Mouse (Mus musculus): Measurements from ENCODE around the gene Ism2. TPM values are rescaled to one million over a fixed set of nuclear protein-coding genes. Genes with fewer than 3 reads are reported as not detected.
"Not testable (repeated sequence)": the region's sequence is repeated elsewhere in the genome, so short reads cannot be mapped to it uniquely, and the experiment has no call there.

The Ism2 gene
- polyA plus RNA-seq, 1 experiment from 2014 or later = 1.2 TPM

DNA sequence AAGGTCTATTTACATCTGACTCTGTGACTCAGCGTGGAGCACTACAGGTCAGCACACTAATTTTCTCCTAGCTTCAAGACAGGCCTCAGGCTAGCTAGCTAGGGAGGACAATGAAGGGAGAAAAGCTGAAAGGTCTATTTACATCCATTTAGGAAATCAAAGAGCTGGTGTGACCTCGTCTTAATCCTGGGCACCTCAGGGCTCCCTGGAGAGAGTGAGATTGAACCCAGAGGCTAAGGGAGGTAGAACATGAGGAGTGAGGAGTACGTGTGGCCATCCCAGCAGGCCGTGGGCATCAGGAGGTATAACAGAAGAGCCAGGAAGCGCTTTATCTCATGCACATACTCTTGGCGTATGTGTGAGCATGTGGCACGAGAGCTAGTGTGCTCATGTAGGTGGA is 15.8 kb downstream of the Ism2 start:
- no peak overlapping the region for H3K4me2 ChIP-seq
- no peak overlapping the region for H3K4me3 ChIP-seq
- no peak for ATAC-seq (ENCODE audit: low FRiP score)
- no peaks in the 10 kb centered on the region for H3K9me3 ChIP-seq
- H3K27ac ChIP-seq = no peak overlapping the region
- 62% methylated on average over 7 of the region's 7 CpGs for WGBS
- no peaks in the 10 kb centered on the region for H3K27me3 ChIP-seq
- no peaks in the 10 kb centered on the region for H3K4me1 ChIP-seq (replicated peaks)
- no peak overlapping the region for H3K9ac ChIP-seq
- H3K36me3 ChIP-seq = no peaks in the 10 kb centered on the region

DNA sequence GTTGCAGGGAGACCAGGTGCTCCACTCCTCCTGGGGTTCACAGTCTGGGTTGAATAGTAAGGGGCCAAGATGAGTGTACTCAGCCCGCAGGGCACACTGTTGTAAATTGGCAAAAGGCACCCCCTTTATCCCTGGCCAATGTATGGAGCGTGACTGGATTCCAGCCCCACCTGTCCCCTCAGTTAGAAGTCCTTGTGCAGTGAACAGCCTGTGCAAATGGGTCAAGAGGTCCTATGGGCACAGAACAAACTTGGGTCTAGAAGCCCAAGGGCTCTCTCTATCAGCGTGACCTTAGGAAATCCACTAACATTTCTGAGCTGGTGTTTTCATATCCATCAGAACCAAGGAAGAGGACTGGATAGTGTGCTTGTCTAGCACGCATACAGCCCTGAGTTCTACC is 16.8 kb downstream of the Ism2 start:
- no peaks in the 10 kb centered on the region for H3K36me3 ChIP-seq
- no peak overlapping the region for H3K4me2 ChIP-seq
- no peak for ATAC-seq (ENCODE audit: low FRiP score)
- no peaks in the 10 kb centered on the region for H3K4me1 ChIP-seq (replicated peaks)
- H3K9ac ChIP-seq = no peak overlapping the region
- H3K27me3 ChIP-seq = no peaks in the 10 kb centered on the region
- 94% methylated on average over 4 of the region's 4 CpGs for WGBS
- H3K9me3 ChIP-seq = no peaks in the 10 kb centered on the region
- no peak overlapping the region for H3K27ac ChIP-seq
- H3K4me3 ChIP-seq = no peak overlapping the region

GRCm38 (mm10) chr12:87281766-87282165 is 17.7 kb downstream of the Ism2 start:
- WGBS = 83% methylated on average over 1 of the region's 1 CpGs
- ATAC-seq (ENCODE audit: low FRiP score) = no peak

DNA sequence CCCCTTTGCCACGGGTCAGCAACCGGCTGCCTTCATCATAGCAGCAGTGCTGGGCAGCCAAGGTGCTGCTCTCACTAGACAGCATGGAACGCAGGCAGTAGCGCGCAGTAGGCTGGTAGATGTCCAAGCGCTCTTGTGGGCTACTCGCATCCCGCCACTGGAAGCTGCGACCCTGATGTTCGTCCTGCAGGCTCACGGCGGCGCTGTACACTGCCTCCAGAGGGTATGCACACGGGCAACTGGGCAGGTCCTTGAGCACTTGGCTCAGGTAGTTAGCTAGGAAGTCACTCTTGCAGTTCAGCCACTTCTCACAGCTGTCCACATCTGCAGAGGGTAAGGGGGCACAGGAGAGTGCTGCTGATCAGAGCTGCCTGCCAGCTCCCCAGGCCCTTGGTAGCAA is 19.6 kb downstream of the Ism2 start:
- no peak overlapping the region for H3K4me2 ChIP-seq
- 45% methylated on average over 14 of the region's 14 CpGs for WGBS
- H3K4me3 ChIP-seq = no peak overlapping the region
- H3K9me3 ChIP-seq = no peaks in the 10 kb centered on the region
- no peaks in the 10 kb centered on the region for H3K27me3 ChIP-seq
- no peak overlapping the region for H3K9ac ChIP-seq
- ATAC-seq (ENCODE audit: low FRiP score) = no peak
- no peak overlapping the region for H3K27ac ChIP-seq
- H3K36me3 ChIP-seq = peaks cover 19% of the 10 kb centered on the region
- no peaks in the 10 kb centered on the region for H3K4me1 ChIP-seq (replicated peaks)

More at GRCm38 (mm10) chr12:87281766-87282165, 17.7 kb downstream of the Ism2 start:
- H3K27me3 ChIP-seq = no peaks in the 10 kb centered on the region
- no peak overlapping the region for H3K4me3 ChIP-seq
- no peaks in the 10 kb centered on the region for H3K9me3 ChIP-seq
- H3K4me1 ChIP-seq (replicated peaks) = no peaks in the 10 kb centered on the region
- no peak overlapping the region for H3K9ac ChIP-seq
- no peak overlapping the region for H3K4me2 ChIP-seq
- no peak overlapping the region for H3K27ac ChIP-seq
- peaks cover under 1% of the 10 kb centered on the region; the same call in 1 of the 2 replicates for H3K36me3 ChIP-seq

- H3K4me2 ChIP-seq = no peak overlapping the region
- 0 out of 2 replicates have a peak, but pooled peaks have one; percentile 34 for ATAC-seq (ENCODE audit: low FRiP score)
- H3K27me3 ChIP-seq = no peaks in the 10 kb centered on the region
- no peak overlapping the region for H3K9ac ChIP-seq
- no peak overlapping the region for H3K27ac ChIP-seq
- H3K4me3 ChIP-seq = no peak overlapping the region
- H3K4me1 ChIP-seq (replicated peaks) = no peaks in the 10 kb centered on the region
- 76% methylated on average over 3 of the region's 3 CpGs for WGBS
- peaks cover 24% of the 10 kb centered on the region for H3K36me3 ChIP-seq
- no peaks in the 10 kb centered on the region for H3K9me3 ChIP-seq
Measured at GRCm38 (mm10) chr12:87279350-87279749, 20.2 kb downstream of the Ism2 start.

DNA sequence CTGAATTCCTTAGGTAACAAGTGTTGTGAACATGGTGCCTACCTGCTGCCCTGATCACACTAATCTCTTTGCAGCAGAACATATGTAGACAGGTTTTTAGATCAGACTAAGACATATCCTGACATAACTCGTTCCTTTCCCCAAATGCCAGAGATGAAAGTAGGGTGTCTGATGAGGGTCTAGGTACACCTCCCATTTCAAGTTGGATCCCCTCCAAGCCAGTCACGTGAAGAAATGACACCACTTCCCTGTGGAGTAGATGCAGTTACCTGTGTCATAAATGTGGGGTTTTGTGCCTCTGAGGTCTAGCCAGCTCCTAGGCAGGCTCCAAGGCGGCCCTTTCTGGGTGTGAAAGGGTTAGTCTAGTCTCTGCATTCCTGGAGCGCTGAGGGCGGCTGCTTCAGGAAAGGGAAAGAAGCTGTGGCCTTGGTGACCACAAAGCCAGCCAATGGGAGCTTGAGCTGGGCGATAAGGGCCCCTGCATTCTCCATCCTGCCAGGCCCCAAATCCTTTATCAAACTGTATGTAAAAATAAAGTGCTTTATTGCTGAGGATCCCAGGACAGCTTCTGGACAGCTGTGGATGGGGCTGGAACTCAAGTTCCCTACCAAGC is 21.3 kb downstream of the Ism2 start:
- Histone ChIP-seq H3K27ac (no peak overlapping the region), H3K9ac (no peak overlapping the region), H3K4me2 (no peak overlapping the region), H3K4me1 (replicated peaks) (no peaks in the 10 kb centered on the region), H3K9me3 (no peaks in the 10 kb centered on the region), H3K36me3 (peaks cover 35% of the 10 kb centered on the region), H3K27me3 (no peaks in the 10 kb centered on the region), H3K4me3 (no peak overlapping the region)
- WGBS = 30% methylated on average over 6 of the region's 6 CpGs
- ATAC-seq (ENCODE audit: low FRiP score) = no peak

DNA sequence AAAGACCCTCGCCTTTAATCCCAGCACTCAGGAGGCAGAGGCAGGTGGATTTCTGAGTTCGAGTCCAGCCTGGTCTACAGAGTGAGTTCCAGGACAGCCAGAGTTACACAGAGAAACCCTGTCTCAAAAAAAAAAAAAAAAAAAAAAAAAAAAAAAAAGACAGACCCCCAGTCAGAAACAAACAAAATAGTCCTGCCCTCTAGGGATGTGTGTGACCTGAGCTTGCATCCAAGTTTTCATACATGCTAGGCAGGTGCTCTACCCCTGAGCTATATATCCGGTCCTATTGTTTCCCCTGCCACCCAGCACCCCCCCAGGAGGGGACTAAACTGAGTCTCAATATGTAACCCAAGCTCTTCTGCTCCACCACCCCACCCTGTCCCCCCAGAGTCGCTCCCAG is 22.3 kb downstream of the Ism2 start:
- not testable (repeated sequence) for H3K4me3 ChIP-seq; H3K4me1 ChIP-seq (replicated peaks); ATAC-seq (ENCODE audit: low FRiP score); H3K27ac ChIP-seq; H3K27me3 ChIP-seq; H3K4me2 ChIP-seq; H3K9me3 ChIP-seq; H3K9ac ChIP-seq
- H3K36me3 ChIP-seq = peaks cover 45% of the 10 kb centered on the region
- 86% methylated on average over 4 of the region's 4 CpGs for WGBS

DNA sequence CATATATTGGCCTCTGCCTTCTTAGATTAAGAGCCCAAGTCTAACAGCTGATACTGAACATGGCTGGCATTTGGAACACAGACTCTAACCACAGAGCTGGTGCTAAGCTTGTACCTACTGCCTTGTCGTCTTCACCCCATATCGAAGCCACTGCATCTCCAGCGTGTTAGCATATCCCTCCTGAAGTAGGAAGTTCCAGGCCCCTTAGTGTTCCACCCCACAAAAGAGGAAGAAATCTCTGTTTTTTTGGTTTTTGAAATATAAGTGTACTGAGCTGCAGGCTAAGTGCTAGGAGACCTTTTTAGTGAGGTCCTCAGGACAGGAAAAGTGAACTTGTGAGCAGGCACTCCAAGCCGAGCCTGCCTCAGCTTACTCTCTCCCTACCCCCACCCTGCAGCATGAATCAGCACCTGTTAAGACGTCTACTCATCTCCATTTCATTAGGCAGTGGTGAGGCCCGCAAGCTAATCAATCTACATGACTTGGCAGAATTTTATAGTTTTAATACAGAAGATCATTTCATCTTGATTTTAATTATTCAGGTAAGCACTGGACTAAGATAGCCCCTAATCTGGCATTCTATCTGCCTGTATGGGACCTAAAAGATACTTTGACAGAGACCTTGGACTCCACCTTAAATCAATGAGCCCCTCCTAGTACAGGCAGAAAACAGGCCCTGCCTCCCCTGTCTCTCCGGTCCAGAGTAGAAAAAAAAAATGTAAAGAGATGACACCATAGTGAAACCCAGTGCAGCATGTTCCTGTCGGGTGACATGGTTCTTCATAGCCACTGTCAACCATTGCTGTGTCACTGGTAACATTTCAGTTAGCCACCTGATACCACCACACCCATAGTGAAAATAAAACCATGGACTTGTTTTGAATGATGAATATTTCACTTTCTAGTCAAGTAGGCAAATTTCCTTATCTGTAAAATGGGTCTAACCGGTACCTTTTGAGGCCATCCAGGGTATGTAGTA is 24.4 kb downstream of the Ism2 start:
- no peak for ATAC-seq (ENCODE audit: low FRiP score)
- H3K36me3 ChIP-seq = peaks cover 66% of the 10 kb centered on the region
- no peaks in the 10 kb centered on the region for H3K4me1 ChIP-seq (replicated peaks)
- no peak overlapping the region for H3K27ac ChIP-seq
- no peak overlapping the region for H3K4me2 ChIP-seq
- H3K27me3 ChIP-seq = no peaks in the 10 kb centered on the region
- no peaks in the 10 kb centered on the region for H3K9me3 ChIP-seq
- no peak overlapping the region for H3K4me3 ChIP-seq
- H3K9ac ChIP-seq = no peak overlapping the region
- 90% methylated on average over 9 of the region's 9 CpGs for whole genome bisulfite sequencing

- no peak for ATAC-seq (ENCODE audit: low FRiP score)
- 30% methylated on average over 4 of the region's 4 CpGs for WGBS
Measured at GRCm38 (mm10) chr12:87267682-87268081, 31.8 kb downstream of the Ism2 start.

GRCm38 (mm10) chr12:87266827-87267603 is 32.5 kb downstream of the Ism2 start:
- Histone ChIP-seq H3K9ac (peak overlapping the region; percentile 92), H3K27ac (peak overlapping the region; percentile 91), H3K4me2 (peak overlapping the region; percentile 95), H3K27me3 (no peaks in the 10 kb centered on the region), H3K36me3 (peaks cover 47% of the 10 kb centered on the region), H3K4me1 (replicated peaks) (peaks cover 21% of the 10 kb centered on the region), H3K9me3 (no peaks in the 10 kb centered on the region), H3K4me3 (peak overlapping the region; percentile 85)
- under 1% methylated on average over 31 of the region's 31 CpGs for WGBS
- ATAC-seq (ENCODE audit: low FRiP score) = no peak; the same call in none of the 2 replicates

More at GRCm38 (mm10) chr12:87267682-87268081, 31.8 kb downstream of the Ism2 start:
- Histone ChIP-seq H3K27me3 (no peaks in the 10 kb centered on the region), H3K9me3 (no peaks in the 10 kb centered on the region), H3K36me3 (peaks cover 48% of the 10 kb centered on the region), H3K4me3 (peak overlapping the region; percentile 85), H3K4me2 (peak overlapping the region; percentile 95), H3K9ac (peak overlapping the region; percentile 92), H3K4me1 (replicated peaks) (peaks cover 21% of the 10 kb centered on the region), H3K27ac (no peak overlapping the region)

DNA sequence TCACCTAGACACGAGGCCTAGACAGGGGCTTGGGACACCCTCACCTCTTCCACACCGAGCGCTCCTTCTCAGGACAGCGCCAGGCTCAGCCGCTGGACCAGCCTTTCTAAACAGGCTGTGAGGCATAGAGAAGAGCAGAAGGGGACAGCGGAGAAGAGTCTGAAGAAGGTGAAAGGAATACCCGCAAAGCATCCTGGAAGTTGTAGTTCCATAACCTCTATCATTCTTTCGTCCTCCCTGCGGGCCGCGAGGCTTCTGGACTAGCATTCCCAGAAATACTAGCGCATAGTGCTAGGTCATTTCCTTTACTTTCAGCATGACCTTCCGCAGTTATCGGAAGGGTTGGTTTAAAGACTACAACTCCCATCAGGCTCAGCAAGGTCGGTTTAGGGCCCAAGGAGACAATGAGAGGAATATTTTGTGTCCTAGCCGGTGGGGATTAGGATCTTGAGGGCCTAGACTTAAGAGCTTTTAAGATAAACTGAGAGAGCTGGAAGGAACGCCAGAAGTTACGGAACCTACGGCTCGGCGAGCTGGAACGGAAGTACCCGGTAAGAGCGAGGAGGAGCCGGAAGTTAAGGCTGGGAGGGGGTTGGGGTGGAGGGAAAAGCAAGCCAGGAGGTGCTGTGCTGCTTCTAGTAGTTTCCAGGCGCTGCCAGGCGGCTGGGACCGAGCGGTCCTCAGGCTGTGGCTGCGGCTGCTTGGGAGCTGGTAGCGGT is 33.2 kb downstream of the Ism2 start, which contains the start of the genes Vipas39 and Ahsa1:
Vipas39 (minus strand) TSS at position 149 of the 719 bp plus-strand sequence.
Ahsa1 (plus strand) TSS at position 372 of the 719 bp plus-strand sequence.
- Histone ChIP-seq H3K36me3 (peaks cover 47% of the 10 kb centered on the region), H3K4me1 (replicated peaks) (peaks cover 21% of the 10 kb centered on the region), H3K27ac (peak within 1 kb of the TSS; percentile 91), H3K9me3 (no peaks in the 10 kb centered on the region), H3K9ac (peak within 1 kb of the TSS; percentile 92), H3K4me3 (peak within 1 kb of the TSS; percentile 85), H3K27me3 (no peaks in the 10 kb centered on the region), H3K4me2 (peak within 1 kb of the TSS; percentile 95)
- ATAC-seq (ENCODE audit: low FRiP score) = peak; percentile 99
- 0% methylated on average over 31 of the region's 31 CpGs for WGBS

Measured in hindbrain, embryonic 13.5 days (tissue).